Mouse (Mus musculus) heart, adult 2 months (tissue): ENCODE results near the gene Ppp1r37. TPM values are rescaled to one million over a fixed set of nuclear protein-coding genes. Genes with fewer than 3 reads are reported as not detected.
A peak's percentile ranks its signal among the peaks of the same experiment; 100 is the strongest.

Experiments
- DNase-seq, 2 experiments: peaks; one replicate each; pipeline ENCODE4 v3.0.0; 2021
- H3K27ac ChIP-seq: fragments of 200-600 bp; 2 replicates; pipeline ENCODE4 v1.8.1; 2022
- H3K27me3 ChIP-seq: fragments of 200-500 bp; 2 replicates; pipeline ENCODE4 v1.6.1; 2012; ENCODE audit warnings: mild to moderate bottlenecking, low read length, inconsistent platforms, mixed read lengths; ENCODE audit not compliant: control insufficient read depth, insufficient read depth
- H3K36me3 ChIP-seq: fragments of 200-500 bp; 2 replicates; pipeline ENCODE4 v1.6.1; 2012; ENCODE audit warnings: low read length, inconsistent platforms; ENCODE audit not compliant: control insufficient read depth, insufficient read depth
- H3K4me1 ChIP-seq: fragments of 200-500 bp; 2 replicates; pipeline ENCODE4 v1.6.1; 2011; ENCODE audit warnings: low read length; ENCODE audit not compliant: control insufficient read depth, insufficient read depth
- H3K4me3 ChIP-seq: fragments of 200-600 bp; 2 replicates; pipeline ENCODE4 v1.8.1; 2022
- H3K79me2 ChIP-seq: fragments of 200-500 bp; replicated peaks from 2 replicates; pipeline ENCODE4 v1.6.1; 2012; ENCODE audit warnings: mild to moderate bottlenecking, inconsistent platforms, low read length, moderate library complexity, mixed read lengths; ENCODE audit not compliant: control insufficient read depth, insufficient read depth
- H3K9ac ChIP-seq: fragments of 200-500 bp; 2 replicates; pipeline ENCODE4 v1.6.1; 2012; ENCODE audit warnings: low read depth, mild to moderate bottlenecking, control low read depth, inconsistent platforms, low read length, mixed read lengths
- CTCF ChIP-seq: fragments of 200-600 bp; IDR thresholded peaks from 2 replicates; pipeline ENCODE4 v1.8.1; 2022; ENCODE audit warnings: antibody characterized with exemption, mild to moderate bottlenecking, moderate library complexity
- EP300 ChIP-seq: fragments of 200-500 bp; IDR thresholded peaks from 2 replicates; pipeline ENCODE4 v1.6.1; 2011; ENCODE audit warnings: low read depth, low read length, control low read depth; ENCODE audit not compliant: insufficient read depth
- POLR2A ChIP-seq: fragments of 200-500 bp; IDR thresholded peaks from 2 replicates; pipeline ENCODE4 v1.6.1; 2011; ENCODE audit warnings: mild to moderate bottlenecking, low read depth, low read length, control low read depth; ENCODE audit not compliant: insufficient read depth
- WGBS: fragments of 180-500 bp; shearing (Covaris S2); methylation state at CpG from one replicate; pipeline ENCODE4 v1.1.7; 2018; 5-methylcytosine and 5-hydroxymethylcytosine counted together
- intact Hi-C: fragments of 180-260 bp; cut with DNase I; formaldehyde crosslinking; loops from one replicate; pipeline ENCODE4 v1.15.1; 2025
- polyA plus RNA-seq: library from polyadenylated mRNA; depleted of rRNA; stranded (reverse); fragments of >200 nt; gene quantifications from 2 replicates; pipeline ENCODE4 v1.2.3, GENCODE M21; 2012
- total RNA-seq, 2 experiments: library from RNA; stranded (reverse); gene quantifications; 2 replicates each; pipeline ENCODE4 v1.2.3; 2021

Ppp1r37 gene
- total and polyA plus RNA-seq, 3 experiments, result 58.0 to 69.5 (median 66.4) TPM

DNA sequence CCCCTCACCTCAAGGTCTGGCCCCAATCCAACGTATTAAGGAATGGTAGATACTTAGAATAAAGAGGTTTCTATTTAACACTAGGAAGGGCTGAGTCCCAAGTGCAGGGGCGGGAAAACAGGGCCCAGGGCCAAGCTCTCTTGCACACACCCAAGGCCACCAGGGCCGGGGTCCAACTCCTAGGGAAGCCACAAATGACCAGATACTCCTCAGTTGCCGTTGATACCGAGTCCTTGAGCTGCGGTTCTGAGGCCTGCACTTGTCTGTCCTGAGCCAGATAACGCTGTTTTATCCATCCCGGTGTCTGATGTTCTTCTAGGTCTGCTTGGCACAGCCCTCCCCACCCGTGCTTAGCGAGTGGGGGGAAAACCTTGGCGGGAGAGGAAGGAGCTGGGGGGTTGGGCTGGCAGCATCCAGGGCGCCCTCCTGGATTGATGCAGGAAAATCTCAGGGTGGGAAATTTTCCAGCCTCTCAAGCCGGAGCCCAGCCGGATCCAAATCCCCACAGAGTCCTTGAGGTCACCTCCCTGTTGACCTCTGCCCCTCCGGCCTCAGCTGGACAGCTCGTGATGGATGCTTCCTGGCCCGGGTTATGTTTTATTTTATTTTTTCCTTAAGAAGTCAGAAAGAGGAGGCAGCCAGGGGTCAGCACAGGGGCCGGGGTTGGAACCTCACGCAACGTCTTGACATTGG is 67.2 kb downstream of the Ppp1r37 start:
- Histone ChIP-seq H3K79me2 (no peaks in the 10 kb centered on the region), H3K9ac (no peak overlapping the region), H3K27me3 (no peaks in the 10 kb centered on the region), H3K4me3 (no peak overlapping the region), H3K27ac (no peak overlapping the region), H3K36me3 (no peaks in the 10 kb centered on the region), H3K4me1 (peaks cover 2% of the 10 kb centered on the region; the same call in 1 of the 2 replicates)
- 43% methylated on average over 20 of the region's 20 CpGs for WGBS
- no peak for TF ChIP-seq POLR2A
- TF ChIP-seq CTCF, result no peak
- no peak for TF ChIP-seq EP300
- intact Hi-C loops, result no loop called here
- peak in 1 of 2 experiments; percentile 51 for DNase-seq

DNA sequence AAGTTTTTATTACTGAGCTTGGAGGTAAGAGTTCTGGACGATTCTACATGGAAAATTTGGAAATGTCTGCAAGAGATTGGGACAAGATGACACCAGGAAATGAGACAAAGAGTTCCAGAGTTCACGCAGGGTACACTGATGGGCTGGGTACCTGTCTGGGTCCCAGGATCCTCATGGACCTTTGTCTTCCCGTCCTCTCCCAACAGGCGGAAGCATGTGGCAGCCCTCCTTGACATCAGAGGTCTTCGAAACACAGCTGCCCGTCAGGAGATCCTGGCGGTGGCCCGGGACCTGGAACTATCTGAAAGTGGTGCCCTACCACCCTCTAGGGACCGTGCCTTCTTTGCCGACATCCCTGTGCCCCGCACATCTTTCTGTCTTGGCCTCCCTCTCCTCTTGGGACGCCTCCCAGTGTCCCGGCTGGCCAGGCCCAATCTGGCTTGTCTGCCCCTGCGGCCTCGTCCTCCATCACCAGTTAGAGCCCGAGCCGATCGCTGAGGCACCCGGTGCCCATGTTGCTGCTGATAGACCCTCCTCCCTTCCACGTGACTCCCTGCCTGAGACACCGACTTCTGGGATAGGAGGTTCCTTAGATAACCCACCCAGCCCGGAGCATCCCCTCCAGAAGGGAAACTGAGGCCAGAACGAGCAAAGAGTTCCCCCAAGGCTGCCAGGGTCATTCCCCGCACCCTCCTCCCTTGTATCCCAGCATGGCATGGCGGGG is 68.0 kb downstream of the Ppp1r37 start:
- intact Hi-C loops, result no loop called here
- H3K4me3 ChIP-seq, result no peak overlapping the region
- no peaks in the 10 kb centered on the region for H3K36me3 ChIP-seq
- no peak for DNase-seq
- no peak overlapping the region for H3K9ac ChIP-seq
- peaks cover 2% of the 10 kb centered on the region; the same call in 1 of the 2 replicates for H3K4me1 ChIP-seq
- WGBS, result 69% methylated on average over 25 of the region's 25 CpGs
- TF ChIP-seq POLR2A (no peak), EP300 (no peak), CTCF (no peak)
- H3K79me2 ChIP-seq, result no peaks in the 10 kb centered on the region
- H3K27me3 ChIP-seq, result no peaks in the 10 kb centered on the region
- H3K27ac ChIP-seq, result no peak overlapping the region

DNA sequence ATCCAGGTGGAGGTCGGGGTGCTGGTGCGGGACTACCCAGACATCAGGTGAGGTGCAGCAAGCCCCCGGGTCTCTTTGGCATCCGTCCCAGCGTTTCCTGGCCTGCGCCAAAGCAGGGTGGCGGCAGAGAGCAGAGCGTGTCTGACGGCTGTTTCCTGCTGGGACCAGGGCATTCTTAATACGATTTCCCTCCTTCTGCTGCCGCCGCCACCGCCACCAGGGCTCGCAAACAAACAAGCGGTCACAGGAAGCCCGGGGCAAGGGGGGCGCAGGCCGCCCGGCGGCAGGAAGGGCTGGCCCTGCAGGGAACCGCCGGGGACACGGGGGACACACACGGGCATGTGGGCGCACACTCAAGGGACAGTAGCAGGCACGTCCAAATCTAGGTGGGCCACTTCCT is 71.1 kb downstream of the Ppp1r37 start:
- intact Hi-C loops, result no loop called here
- Histone ChIP-seq H3K4me1 (peaks cover 2% of the 10 kb centered on the region; the same call in 1 of the 2 replicates), H3K79me2 (no peaks in the 10 kb centered on the region), H3K27ac (peak overlapping the region; percentile 32), H3K9ac (peak overlapping the region; percentile 40; the same call in 1 of the 2 replicates), H3K36me3 (no peaks in the 10 kb centered on the region), H3K4me3 (peak overlapping the region; percentile 15; the same call in 1 of the 2 replicates), H3K27me3 (no peaks in the 10 kb centered on the region; the same call in 1 of the 2 replicates)
- WGBS, result 5% methylated on average over 26 of the region's 26 CpGs
- TF ChIP-seq CTCF (peak; percentile 55), POLR2A (no peak)
- DNase-seq, result peak; percentile 61 to 63

DNA sequence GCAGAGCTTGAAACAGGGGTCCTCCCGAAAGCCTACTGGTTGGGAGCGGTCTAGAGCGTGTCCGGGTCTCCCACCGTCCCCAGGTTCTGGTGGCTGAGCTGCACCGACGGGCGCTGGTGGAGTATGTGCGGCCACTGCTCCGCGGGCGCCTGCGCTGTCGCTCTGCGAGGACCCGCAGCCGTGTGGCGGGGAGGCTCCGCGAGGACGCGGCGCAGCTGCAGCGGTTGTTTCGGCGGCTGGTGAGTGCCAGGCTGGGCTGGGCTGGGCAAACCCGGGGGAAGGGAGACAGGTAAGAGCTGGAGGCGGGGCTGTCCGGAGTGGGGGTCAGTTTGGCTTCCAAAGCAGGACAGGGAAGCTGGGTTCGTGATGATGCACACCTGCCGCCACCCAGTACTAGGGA is 73.4 kb downstream of the Ppp1r37 start:
- H3K27me3 ChIP-seq, result no peaks in the 10 kb centered on the region; the same call in 1 of the 2 replicates
- DNase-seq, result no peak
- H3K36me3 ChIP-seq, result no peaks in the 10 kb centered on the region
- WGBS, result 50% methylated on average over 31 of the region's 31 CpGs
- peaks cover 2% of the 10 kb centered on the region; the same call in 1 of the 2 replicates for H3K4me1 ChIP-seq
- no peaks in the 10 kb centered on the region for H3K79me2 ChIP-seq
- no peak overlapping the region for H3K4me3 ChIP-seq
- no peak overlapping the region for H3K27ac ChIP-seq
- intact Hi-C loops, result no loop called here
- no peak overlapping the region for H3K9ac ChIP-seq
- TF ChIP-seq EP300, result no peak
- TF ChIP-seq CTCF, result no peak
- no peak for TF ChIP-seq POLR2A

DNA sequence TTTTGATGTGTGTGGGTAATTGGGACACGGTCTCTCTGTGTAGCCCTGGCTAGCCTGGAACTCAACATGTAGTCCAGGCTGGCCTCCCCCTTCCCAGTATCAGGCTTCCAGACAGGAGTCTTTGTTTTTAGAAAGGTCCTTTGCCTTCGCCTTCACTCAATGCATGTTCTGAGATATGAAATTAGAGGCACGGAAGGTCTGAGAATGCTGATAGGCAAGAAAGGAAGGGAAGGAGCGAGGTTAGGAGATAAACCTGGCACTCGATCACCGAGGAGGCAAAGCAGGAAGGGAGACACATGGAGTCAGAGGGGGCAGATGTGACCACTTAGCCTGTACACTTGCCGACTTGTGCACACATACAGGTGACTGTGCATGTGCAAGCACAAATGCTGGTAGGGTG is 76.3 kb downstream of the Ppp1r37 start:
- Histone ChIP-seq H3K36me3 (no peaks in the 10 kb centered on the region), H3K4me3 (no peak overlapping the region), H3K4me1 (peaks cover 2% of the 10 kb centered on the region; the same call in 1 of the 2 replicates), H3K27me3 (no peaks in the 10 kb centered on the region; the same call in 1 of the 2 replicates), H3K9ac (no peak overlapping the region), H3K79me2 (no peaks in the 10 kb centered on the region), H3K27ac (no peak overlapping the region)
- TF ChIP-seq CTCF (no peak), POLR2A (no peak), EP300 (no peak)
- intact Hi-C loops, result no loop called here
- no peak for DNase-seq
- WGBS, result 67% methylated on average over 7 of the region's 7 CpGs

DNA sequence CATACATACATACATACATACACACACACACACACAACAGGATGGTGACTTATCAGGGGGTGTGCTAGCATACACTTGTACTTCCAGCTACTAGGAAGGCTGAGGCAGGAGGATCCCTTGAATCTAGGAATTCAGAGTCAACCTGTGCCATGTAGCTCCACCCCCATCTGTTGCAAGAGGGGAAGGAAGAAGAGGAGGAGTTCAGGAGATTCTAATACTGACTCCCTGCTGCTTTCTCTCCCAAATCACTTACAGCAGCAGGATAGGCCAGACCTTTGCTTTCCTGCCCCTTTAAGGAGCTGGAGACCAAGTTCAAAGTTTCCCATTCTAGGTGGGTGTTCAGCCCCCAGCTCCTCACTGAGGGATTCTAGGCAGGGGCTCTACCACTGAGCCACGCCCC is 77.4 kb downstream of the Ppp1r37 start:
- Histone ChIP-seq H3K27me3 (no peaks in the 10 kb centered on the region; the same call in 1 of the 2 replicates), H3K27ac (no peak overlapping the region), H3K4me3 (no peak overlapping the region), H3K36me3 (no peaks in the 10 kb centered on the region), H3K4me1 (no peaks in the 10 kb centered on the region), H3K79me2 (no peaks in the 10 kb centered on the region), H3K9ac (no peak overlapping the region)
- intact Hi-C loops, result no loop called here
- TF ChIP-seq EP300 (no peak), CTCF (no peak), POLR2A (no peak)
- no peak for DNase-seq
- 87% methylated on average over 1 of the region's 1 CpGs for WGBS
